Mouse (Mus musculus) bone marrow, adult 2 months (tissue): Measurements from ENCODE around the gene Gda.

Experiments used
- CTCF ChIP-seq: fragments of 200-500 bp; IDR thresholded peaks from 2 replicates; pipeline ENCODE4 v1.5.1; 2011; ENCODE audit warnings: low read length, control low read depth; ENCODE audit not compliant: control insufficient read depth, insufficient read depth
- POLR2A ChIP-seq: fragments of 200-500 bp; IDR thresholded peaks from 2 replicates; pipeline ENCODE4 v1.6.1; 2011; ENCODE audit warnings: low read depth, mild to moderate bottlenecking, control low read depth, low read length, borderline replicate concordance; ENCODE audit not compliant: control insufficient read depth

GRCm38 (mm10) chr19:21472121-21472780, 994 bp downstream of the Gda start:
- TF ChIP-seq CTCF = peak; percentile 69
- TF ChIP-seq POLR2A = peak; percentile 89; the same call in 1 of the 2 replicates
